Mouse (Mus musculus): ENCODE measurements around the gene Ctdspl.

The Ctdspl gene

DNA sequence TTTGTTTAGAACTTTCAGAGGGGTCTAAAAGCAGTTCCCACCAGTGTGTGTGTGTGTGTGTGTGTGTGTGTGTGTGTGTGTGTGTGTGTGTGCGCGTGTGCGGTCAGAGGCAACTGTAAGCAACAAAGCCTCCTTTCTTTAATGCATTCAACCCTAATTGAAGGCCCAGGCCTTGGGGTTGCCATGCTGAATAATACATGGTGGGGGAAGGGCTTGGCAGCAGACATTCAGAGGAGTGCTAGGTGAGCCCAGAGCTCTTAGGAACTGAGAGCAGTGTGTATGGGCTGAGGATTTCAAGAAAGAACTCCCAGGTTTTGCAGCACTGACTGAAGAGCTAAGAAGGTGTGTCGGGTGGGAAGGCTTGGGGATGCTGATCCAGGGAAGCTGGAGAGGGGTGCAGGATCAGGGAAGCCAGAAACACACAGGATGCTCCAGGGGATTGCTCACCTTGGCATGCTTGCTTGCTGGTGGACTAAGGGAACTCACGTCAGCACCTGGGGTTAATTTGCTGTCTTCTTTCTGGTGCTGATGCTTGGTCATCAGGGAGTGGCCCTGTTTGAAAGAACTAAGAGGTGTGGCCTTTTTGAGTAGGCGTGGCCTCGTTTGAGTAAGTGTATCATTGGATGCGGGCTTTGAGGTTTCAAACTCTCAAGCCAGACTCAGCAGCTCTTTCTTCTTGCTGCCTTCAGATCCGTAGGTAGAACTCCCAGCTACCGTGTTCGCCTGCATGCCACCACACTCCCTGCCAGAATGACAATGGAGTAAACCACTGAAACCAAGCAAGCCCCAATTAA, 62.7 kb downstream of the Ctdspl start:
- DNase-seq (ENCODE audit: low spot score), result no peak

DNA sequence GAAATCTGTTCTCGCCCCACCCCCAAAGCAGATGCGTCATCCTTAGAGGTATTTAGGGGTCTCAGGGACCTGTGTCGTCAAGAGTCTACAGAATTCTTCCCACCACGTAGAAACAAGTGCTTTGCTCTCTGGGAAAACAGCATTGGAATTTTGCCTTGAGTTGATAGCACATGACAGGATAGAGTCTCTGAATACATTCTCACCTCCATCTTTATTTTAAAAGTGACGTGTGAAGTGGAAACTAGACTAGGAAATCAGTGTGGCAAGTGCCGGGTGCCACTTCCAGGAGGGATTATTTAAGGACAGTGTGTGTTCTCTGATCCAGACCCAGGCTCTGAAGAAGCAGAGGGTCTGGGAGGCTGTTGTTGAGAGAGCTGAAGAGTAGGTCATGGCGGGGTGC, 64.2 kb downstream of the Ctdspl start:
- DNase-seq (ENCODE audit: low spot score), result no peak

DNA sequence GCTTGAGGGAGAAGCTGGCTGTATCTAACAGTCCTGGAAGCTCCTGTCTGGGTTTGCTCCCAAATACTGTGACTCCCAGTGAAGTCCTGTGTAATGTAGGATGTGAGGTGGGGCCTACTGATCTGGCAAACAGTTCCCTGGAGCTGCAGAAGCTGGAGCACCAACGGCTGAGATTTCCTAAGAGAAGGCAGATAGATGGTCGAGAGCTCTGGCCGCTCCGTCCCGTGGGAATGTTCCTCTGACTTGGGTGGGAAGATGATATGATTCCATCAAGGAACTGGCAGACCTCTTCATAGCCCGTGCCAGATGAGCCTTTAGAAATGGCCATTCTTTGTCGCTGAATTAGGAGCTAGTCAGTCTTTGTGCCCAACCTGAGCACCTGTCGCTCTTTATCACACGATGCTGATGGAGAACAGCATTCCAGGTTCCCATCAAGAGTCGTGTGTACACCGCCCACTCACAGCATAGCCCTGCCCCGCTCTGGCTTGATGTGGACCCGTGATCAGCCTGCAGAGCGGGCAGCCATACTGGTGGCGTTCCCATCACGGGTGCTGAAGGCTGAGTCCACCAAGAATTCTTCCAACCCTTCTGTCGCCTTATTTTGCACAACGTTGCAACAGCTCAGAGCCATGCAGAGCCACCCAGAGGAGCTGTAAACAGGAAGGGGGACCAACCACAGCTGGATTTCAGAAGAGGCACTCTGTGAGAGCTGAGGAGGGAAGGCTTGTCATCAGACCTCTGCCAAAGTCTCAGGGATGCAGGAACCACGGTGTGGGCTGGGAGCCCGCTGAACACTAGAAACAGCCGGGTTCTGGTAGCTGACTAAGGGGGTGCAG, 65.7 kb downstream of the Ctdspl start:
- DNase-seq (ENCODE audit: low spot score), result no peak

DNA sequence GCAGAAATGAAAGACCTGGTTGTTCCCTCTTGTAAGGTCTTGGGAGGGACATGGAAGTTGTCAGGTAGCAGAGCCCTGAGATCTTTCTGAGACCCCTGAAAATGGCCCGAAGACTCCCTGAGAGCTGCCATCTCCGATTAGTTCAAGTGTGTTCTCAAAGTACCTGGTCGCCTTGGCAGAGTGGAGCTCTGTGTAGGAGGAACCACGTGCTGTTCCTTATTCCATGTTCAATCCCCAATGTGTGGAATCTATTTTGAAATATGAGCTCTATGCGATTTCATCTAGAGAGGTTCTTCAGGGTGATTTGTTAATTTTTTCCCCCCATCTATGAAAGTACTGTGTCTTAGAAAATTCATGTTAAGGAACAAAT, 66.3 kb downstream of the Ctdspl start:
- no peak for DNase-seq (ENCODE audit: low spot score)

- DNase-seq (ENCODE audit: low spot score), result peak; percentile 51
Measured at GRCm38 (mm10) chr9:118994524-118995227, 68.4 kb downstream of the Ctdspl start.

DNA sequence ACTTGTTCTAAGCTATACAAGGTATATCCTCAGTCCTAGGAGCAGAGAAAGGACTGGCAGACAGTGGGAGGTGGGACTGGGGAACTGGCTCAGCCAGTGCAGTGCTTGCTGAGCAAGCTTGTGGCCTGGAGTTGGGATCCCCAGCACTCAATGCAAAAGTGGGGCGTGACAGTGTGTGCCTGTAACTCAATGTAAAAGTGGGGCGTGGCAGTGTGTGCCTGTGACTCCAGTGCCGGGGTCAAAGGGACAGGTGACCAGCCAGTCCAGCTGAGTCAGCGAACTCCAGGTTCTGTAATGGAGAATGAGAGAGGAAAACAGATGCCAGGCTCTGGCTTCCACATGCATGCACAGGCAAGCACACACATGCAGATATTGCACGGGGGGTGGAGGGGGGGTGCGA, 69.3 kb downstream of the Ctdspl start:
- no peak for DNase-seq (ENCODE audit: low spot score)

- no peak for DNase-seq (ENCODE audit: low spot score)
Measured at GRCm38 (mm10) chr9:118997241-118997640, 71.0 kb downstream of the Ctdspl start.

DNA sequence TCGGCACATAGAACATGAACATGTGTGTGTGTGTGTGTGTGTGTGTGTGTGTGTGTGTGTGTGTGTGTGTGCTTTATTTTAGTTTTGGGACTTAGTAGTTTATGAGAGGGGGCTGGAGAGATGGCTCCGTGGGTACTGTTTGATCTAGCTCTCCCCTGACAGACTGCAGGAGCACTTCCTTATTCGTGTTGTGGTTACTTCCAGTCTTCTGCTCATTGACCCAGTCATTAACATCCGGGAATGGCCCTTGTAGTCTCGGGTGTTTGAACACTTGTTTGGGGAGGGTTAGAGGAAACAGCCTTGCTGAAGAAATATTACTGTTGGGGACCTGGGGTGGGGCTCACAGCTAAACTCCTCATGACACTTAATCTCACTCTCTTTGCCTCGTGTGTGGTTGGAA, 73.9 kb downstream of the Ctdspl start:
- DNase-seq (ENCODE audit: low spot score), result no peak

- no peak for DNase-seq (ENCODE audit: low spot score)
Measured at GRCm38 (mm10) chr9:119002267-119002666, 76.0 kb downstream of the Ctdspl start.

DNA sequence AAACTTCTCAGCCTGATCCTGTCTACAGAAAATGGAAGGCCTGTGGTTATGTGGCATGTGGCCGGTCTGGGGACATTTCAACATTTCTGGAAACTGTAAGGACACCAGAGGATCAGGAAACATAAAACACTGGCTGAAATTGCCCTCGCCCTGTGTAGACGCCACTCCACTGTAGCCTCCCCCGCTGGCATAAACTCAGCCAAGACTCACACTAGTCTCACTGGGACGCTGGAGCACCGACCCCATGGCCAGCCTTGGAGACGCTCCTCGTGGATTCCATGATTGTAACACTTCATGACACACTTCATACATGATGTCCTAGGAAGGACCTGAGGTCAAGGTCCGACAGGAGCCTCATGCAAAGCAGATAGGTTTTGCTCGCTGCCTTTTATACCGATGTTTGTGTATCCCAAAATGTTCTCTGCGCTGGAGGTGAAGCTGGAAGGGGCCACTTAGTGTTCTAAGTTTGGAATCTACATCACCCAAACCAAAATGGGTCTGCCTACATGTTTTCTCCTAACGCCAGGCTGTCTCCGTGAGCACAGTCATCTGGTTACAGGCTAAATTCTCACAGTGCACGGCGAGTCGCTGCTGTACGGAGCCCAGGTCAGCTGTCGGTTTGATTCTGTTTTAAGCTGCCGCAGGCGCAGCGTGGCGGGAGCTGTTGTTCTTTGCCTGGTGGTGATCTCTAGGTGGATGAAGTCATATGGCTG, 77.9 kb downstream of the Ctdspl start:
- DNase-seq (ENCODE audit: low spot score), result no peak

- no peak for DNase-seq (ENCODE audit: low spot score)
Measured at GRCm38 (mm10) chr9:119004703-119005076, 78.4 kb downstream of the Ctdspl start.

GRCm38 (mm10) chr9:119005303-119006029, 79.2 kb downstream of the Ctdspl start:
- DNase-seq (ENCODE audit: low spot score), result no peak

- no peak for DNase-seq (ENCODE audit: low spot score)
Measured at GRCm38 (mm10) chr9:119007266-119007665, 81.0 kb downstream of the Ctdspl start.

DNA sequence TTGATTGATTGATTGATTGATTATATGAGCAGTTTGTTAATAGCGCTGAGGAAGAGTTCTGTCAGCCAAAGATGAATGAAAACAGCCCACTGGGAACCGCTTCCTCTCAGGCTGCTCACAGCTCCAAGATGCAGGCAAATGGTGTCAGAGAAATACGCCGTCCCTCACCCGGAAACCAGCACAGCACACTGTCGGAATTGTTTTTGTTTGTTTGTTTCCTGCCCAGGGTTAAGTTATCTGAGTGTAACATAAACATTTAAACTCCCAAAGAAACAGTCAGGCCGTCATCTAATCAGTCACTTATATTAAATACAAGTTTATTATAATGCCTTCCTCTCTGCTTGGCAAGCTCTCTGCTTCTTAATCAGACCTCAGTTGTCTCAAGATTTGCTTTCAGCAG, 82.6 kb downstream of the Ctdspl start:
- DNase-seq (ENCODE audit: low spot score), result no peak

- DNase-seq (ENCODE audit: low spot score), result no peak
Measured at GRCm38 (mm10) chr9:119010156-119010710, 84.0 kb downstream of the Ctdspl start.

DNA sequence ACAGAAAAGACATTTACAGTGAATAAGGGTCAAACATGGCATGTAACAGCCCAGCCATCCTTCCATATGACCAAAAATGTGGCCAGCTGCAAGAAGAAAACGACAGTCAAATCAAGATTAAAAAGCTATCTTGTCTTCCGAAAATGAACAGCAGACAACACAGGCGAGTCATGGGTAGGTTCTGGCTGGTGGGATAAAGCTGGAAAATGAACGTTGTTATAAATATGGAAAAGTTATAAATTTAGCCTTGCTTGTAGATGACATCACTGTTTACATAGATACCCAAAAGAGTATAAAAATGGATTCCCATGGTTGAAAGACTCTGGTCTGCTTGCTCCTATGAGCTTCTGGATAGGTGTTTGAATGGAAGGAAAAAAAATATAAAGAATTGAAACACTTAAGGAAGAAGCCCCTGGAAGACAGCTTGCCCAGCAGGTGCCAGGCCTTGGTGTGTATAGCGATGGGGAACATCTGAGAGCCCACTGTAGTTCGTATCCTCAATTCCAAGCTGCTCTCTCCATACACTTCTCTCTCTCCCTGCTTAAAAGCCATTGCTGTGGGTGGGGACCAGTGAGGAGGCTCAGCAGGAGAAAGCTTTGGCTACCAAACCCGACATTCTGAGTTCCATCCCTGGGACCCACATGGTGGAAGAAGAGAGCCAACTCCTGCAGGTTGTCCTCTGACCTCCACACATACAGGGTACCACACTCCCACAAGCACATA, 90.7 kb downstream of the Ctdspl start:
- DNase-seq (ENCODE audit: low spot score), result no peak

DNA sequence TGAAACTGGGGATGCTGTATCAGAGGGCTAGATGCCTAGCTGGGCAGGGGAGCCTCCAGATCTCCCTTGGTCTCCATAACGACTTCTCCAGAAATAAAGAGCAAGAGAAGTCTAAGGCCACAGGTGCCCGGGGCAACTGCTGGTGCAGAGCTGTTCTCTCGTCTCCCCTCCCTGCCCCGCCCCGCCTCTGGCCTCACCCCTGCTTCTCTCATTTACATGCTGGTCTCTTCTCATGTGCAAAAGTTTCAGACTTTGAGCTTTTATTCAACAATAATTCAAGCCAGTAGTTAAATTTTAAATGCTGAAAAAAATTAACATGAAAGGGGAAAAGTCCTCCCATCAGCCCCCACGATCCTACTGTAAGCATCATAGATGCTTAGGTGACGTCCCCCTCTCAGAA, 95.5 kb downstream of the Ctdspl start:
- no peak for DNase-seq (ENCODE audit: low spot score)

- no peak for DNase-seq (ENCODE audit: low spot score)
Measured at GRCm38 (mm10) chr9:119025263-119025662, 99.0 kb downstream of the Ctdspl start.

DNA sequence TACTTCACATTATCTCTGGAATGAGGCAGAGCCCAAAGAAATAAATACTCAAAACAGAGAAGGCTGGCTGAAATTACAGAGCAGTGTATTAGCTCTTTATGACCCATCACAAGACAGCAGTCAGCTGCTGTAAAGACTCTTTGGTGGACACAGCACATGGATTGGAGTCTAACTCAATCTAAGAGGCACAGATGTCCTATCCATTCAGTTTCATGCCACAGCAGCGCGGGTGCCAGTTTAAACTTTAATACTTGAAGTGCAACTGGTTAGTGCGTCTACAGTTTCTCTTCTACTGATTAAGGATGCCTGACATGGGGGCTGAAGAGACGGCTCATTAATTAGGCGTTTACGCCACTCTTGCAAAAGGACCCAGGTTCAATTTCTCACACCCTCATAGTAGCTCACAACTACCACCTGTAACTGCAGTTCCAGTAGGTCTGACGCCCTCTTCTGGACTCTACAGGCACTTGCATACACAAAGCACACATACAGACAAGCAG, 99.6 kb downstream of the Ctdspl start:
- DNase-seq (ENCODE audit: low spot score), result no peak

GRCm38 (mm10) chr9:119027337-119027736, 101.1 kb downstream of the Ctdspl start:
- DNase-seq (ENCODE audit: low spot score), result no peak
